Mouse (Mus musculus) left cerebral cortex, postnatal 25 days (tissue): ENCODE measurements around the gene Trpm4. TPM values are rescaled to one million over a fixed set of nuclear protein-coding genes. Genes with fewer than 3 reads are reported as not detected.
A peak's percentile ranks its signal among the peaks of the same experiment; 100 is the strongest.

Experiments
- DNase-seq, 2 experiments: peaks; one replicate each; pipeline ENCODE4 v3.0.0; 2022; ENCODE audit warnings: low spot score in 2 of 2, mixed read lengths in 1 of 2
- intact Hi-C: fragments of 180-260 bp; cut with DNase I; formaldehyde crosslinking; loops from one replicate; pipeline ENCODE4 v1.15.1; 2025
- total RNA-seq, 2 experiments: library from RNA; stranded (reverse); gene quantifications; 2 replicates each; pipeline ENCODE4 v1.2.3; 2021

The Trpm4 gene
- total RNA-seq, 2 experiments from 2014 or later = 13.2 to 24.9 TPM

DNA sequence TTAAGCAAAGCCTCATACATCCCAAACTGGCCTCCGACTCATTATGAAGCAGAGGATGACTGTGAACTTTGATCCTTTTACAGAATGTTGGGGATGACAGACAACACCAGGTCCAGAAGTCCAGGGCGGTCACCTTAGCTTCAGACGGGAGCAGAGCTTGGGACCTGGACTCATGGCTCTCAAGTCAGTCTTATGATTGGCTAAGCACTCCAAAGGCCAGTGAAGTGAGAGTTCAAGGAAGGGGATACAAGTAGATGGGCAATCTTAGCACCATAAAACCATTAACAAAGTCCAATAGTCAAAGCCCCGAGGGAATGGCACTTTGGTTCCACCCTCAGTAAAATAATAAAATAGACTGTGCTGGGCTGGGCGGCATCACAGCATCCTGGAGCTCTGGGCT is 10.5 kb downstream of the Trpm4 start:
- no peak for DNase-seq
- intact Hi-C loops = no loop called here

DNA sequence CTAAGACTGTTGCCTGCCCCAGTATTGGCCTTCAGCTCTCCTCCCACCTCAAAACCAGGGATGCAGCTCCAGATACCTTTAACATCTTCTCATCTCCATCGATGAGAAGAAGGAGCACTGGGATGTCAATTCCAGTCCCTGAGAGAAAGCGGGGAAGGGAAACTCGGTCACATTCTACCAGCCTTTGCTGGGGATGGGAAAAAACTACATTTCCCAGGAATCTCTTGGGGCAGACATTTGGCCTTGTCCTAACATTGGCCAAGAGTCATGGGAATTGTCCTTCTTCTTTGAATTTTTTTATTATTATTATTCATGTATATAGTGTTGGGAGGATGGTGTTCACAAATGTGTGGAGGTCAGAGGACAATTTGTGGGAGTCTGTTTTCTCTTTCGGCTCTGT is 11.3 kb downstream of the Trpm4 start:
- intact Hi-C loops = no loop called here
- no peak for DNase-seq

DNA sequence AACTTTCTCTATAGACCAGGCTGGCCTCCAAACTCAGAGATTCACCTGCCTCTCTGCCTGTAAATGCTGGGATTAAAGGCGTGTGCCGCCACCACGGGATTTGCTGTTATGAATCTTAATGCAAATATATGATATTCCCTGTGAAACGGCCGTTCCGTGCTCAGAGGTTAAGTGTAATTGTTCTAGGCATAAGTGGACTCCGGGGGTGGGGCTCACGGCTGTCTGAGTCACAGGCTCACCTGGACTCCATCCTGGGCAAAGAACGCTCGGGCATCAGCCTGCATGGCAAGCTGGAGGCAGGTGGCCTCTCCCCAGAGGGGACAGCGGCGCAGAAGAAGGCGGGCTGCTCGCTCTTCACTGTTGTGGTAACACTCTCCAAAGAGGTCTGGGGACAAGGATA is 17.0 kb downstream of the Trpm4 start:
- DNase-seq = no peak
- intact Hi-C loops = no loop called here

DNA sequence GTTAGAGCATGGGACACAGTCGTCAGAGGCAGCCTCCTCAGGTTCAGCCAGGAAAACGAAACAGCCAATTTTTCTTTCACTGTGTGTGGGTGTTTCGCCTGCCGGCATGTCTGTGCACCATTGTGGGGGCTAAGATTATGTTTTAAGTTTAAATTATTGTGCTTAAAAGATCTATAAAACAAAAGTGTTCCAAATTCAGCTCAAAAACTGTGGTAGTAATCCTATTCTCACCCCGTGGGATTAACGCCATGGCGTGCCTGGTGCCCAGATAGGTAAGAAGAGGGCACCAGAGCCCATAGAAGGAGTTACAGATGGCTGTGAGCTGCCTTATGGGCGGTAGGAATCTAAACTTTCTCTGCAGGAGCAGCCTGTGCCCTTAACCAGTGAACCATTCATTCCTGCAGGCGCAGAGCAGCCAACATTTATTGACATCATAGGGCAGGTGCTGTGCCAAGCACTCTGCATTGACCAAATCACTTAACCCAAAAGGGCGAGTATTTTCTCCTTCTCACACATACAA is 18.3 kb downstream of the Trpm4 start:
- intact Hi-C loops = no loop called here

DNA sequence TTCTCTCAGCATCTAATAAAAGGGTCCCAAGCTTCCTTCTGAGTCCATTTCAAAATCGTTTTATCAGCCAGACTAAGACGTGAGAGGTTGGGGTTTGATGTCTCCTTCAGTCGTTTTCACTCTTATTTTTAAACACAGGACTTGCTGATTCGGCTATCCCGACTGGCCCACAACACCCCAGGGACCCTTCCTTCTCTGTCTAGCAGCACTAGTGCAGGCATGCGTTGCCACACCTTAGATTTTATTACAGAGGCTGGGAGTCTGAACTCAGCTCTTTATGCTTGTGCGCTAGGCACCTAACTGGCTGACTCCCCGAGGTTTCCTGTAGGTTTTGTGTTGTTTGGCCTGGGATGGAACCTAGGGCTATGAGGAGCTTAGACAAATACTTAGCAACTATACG is 20.1 kb downstream of the Trpm4 start:
- intact Hi-C loops = no loop called here
- DNase-seq = no peak

More for the DNA sequence above, 18.3 kb downstream of the Trpm4 start:
- DNase-seq = peak; percentile 49 to 73

DNA sequence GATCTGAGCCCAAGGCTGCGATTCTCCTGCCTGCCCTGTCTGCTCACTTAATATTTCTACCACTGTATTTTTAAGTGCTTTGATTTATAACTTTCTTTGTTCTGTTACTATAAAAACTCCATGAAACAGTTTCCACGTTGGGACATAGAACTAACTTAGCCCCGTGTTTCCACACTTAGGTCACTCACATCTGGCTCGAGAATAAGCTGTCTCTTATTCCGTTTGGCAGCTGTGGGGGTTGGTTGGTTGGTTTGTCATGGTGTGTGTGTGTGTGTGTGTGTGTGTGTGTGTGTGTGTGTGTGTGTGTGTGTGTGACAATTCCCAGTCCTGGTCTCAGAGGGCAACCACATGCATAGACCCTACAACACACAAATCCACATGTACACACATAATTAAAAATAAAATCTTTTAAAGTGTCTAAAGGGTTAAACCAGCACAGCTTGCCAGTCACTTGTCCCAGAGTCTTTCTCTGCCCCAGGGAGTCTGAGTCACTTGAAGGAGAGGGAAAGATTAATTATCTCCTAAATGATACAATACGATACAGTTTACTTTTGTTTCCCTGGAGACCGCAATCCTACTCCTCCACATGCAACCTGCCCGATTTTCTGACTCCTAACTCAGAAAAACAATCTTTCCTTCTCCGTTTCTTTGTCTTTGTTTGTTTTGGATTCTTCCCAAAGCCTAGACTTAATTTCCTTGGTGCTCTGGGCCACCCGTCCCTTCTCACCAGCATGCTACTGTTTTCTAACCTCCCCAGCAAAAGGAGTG is 20.7 kb downstream of the Trpm4 start:
- intact Hi-C loops = no loop called here
- DNase-seq = no peak

DNA sequence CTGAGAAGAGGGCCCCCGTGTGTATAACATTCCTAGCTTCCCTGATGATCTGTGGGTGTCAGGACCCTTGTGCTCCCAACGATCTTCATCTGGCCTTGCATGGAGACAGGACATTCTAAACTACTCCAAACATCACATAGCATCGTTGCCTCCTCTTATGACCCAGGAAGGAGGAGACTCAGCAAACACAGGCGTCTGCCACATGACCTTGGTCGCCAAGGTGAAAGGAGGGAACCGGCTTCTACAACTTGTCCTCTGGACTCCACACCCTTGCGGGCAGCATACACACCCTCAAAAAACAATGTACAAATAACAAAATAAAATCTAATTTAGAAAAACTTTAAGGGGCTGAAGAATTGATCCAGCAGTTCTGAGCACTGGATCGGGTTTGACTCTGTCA is 21.6 kb downstream of the Trpm4 start:
- no peak for DNase-seq
- intact Hi-C loops = no loop called here

DNA sequence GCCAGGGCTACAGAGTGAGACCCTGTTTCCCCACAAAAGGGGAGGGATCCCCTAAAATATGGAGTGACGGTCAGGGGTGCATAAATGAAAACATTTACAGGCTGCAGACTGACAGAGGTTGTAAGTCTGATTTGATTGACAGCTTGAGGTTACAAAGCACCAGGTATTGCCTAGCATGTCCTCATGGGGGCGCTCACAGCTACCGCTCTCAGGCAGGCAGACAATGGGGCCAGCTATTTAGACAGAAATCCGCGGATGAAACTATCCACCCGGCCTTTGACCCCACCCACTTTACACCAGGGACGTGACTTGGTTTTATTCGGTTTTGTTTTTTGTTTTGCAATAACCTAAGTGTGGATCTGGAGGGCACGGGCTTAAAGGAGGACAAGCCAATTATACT is 24.1 kb downstream of the Trpm4 start:
- intact Hi-C loops = no loop called here
- DNase-seq = peak in 1 of 2 experiments; percentile 49

DNA sequence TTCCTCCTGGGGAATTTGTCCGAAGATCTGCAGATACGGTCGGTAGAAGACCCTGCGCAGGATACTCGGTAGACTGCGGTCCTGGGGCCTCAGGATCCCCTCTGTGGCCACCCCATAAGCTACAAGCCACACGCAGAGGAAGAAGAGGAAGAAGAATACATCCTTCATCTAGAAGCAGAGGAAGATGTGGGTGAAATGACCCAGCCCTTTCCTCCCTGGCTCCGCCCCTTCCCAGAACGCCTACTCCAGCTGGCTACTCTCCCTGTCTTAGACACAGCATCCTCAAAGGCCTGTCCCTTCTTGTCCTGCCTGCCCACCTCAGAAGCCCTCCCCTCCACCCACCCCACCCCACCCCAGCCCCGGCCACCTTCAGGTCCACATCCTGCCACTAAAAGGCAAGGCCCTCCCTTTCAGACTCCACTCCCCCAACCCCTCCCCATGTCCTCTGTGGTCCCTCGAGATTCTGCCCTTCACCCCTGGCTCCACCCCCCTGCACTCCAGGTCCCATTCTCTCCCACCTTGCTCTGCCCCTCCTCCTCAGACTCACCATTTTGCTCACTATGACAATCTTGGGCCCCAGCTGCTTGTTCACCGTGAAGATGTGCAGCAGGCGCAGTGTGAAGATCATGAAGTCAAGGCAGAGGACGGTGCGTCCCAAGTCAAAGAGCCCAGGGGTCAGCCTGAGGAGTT is 24.9 kb downstream of the Trpm4 start:
- intact Hi-C loops = no loop called here
- DNase-seq = no peak

DNA sequence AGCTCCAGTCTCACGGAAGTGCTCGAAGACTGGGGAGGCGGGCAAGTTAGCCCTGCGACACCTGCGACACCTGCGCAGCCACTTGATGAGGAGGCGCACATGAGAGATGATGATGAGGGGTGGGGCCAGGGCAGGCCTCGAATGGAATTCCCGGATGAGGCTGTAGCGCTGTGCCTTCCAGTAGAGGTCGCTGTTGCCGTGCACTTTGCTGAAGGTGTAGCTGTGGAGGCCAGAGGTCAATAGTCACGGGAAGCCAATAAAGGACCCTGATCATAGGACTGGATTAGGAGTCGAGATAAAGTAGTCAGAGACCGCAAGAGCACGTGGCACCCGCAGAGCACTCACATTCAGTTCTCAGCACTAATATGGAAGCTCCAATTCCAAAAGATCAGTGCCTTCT is 28.3 kb downstream of the Trpm4 start:
- intact Hi-C loops = no loop called here
- peak; percentile 60 to 66 for DNase-seq

DNA sequence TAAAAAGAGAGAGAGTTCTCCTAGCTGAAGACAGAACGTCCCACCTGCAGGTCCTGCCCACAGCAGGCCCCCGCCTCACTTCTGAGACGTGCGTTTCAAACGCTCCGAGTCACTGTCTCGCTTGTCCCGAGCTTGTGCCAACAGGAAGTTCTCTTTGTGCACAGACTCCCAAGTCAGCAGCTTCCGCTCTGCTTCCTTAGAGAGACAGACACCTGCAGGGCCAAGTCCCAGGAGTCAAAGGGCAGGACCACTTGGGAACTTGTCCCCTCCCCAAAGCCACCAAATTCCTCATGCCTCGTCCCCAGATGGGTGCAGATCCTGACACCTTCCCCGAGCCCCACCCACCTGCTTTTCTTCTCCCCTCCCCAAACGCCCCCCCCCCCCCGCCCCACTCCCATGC is 28.7 kb downstream of the Trpm4 start:
- no peak for DNase-seq
- intact Hi-C loops = no loop called here

DNA sequence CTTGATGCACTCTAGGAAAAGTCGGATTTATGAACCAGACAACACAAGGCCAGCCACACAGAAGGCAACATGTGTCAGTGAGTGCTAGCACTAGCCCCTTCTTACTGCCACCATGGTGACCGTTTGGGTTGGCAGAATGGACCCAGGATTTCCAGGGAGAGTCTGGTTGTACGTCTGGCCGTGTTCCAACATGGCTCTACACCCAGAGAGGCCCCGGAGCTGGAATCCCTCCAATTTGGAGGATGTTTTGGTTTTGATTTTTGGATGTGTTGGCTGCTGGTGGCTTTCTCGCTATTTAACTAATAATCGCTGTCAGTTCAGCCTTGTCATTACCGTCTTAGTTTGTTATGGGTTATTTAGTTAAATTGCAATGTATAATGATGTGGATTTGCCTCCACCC is 31.0 kb downstream of the Trpm4 start:
- intact Hi-C loops = no loop called here
- DNase-seq = no peak

DNA sequence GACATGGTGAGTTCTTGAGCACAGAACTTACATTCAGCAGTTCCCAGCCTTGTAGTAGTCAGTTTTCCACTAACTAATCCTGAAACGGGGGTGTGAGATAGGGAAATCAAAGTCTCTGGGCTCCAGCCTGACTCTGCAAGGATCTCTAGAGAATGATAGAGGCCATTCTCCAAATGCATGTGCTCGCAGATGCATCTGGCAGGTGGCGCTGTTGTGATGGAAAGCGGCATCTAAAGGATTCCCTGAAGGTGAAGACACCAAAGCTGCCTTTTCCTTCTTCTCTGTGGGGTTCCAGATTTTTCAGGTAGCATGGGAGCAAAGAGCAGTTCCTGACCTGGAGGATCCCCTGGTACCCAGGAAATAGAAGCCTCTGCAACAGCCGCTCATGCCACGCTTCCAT is 33.3 kb downstream of the Trpm4 start:
- intact Hi-C loops = loop anchor here (2.0 kb wide), 1 partner anchor 41 kb away; no protein-coding TSS in a partner anchor
- DNase-seq = peak; percentile 71 to 91

DNA sequence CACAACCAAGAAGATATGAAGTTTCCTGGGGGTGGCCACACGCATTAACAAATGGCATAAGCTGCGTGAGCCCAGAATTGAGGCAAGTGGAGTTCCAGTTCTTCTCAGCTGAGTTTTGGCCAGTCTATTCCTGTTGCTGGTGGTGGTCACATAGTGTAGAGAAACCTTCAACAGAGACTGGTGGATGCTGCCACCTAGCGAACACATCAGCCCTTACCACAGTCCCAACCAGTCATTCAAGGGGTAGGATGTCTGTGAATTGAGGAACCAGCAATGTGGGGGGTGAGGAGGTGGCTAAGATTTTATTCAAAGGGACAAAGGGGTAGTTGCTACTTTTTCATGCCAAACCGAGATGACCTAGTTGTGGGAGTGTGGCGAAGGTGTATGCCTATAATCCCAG is 33.8 kb downstream of the Trpm4 start:
- peak; percentile 78 to 93 for DNase-seq
- intact Hi-C loops = loop anchor here (1.0 to 2.0 kb wide), 2 partner anchors 41 to 137 kb away; no protein-coding TSS in a partner anchor

DNA sequence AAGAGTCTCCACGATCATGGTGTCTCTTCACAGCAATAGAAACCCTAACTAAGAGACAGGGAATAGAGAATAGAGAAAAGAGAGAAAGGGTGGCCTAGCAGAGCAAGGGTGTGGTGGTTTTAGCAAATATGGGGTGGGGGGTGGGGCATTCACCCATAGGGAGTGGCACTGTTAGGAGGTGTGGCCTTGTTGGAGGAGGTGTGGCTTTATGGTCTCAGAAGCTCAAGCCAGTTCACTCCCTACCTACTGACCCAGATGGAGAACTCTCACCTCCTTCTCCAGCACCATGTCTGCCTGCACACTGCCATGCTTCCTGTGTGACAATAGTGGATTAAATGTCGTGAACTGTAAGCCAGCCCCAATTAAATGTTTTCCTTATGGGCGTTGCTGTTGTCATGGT is 36.0 kb downstream of the Trpm4 start:
- no peak for DNase-seq
- intact Hi-C loops = no loop called here

DNA sequence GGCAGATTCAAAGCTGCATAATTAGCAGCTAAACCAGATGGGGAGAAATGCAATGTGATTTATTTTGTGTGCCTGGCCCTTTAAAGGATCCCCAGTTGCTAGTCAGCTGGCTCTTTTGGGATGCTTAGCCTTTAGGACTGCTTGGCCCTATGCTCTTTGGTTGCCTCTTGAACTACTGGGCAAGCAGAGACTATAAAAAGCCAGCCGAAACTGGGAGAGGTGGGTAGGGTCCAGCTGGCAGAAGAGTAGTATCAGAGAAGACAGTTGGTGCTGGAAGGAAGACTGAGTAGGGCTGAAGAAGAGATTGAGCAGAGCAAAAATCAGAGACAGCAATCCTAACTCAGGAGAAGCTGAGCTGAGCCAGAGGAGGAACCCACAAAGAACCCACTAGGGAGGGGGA is 37.0 kb downstream of the Trpm4 start:
- intact Hi-C loops = no loop called here
- DNase-seq = no peak

DNA sequence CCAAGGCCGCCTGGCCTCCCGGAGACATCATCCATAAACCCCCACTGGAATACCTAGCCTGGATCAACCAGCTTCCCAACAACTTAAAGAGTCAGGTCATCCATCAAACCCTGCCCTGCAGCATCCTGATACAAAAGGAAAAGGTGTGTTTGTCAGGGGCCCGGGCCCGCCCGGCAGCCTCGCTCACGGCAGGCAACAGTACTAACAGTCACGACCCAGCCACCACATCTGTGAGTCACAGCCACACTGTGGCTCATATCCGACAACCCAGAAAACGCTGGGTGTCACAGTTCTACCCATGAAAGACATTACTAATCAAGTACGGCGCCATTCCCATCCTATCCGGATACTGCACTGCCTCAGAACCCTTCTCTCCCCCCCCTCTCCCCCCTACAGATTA is 47.1 kb downstream of the Trpm4 start:
- intact Hi-C loops = no loop called here
- DNase-seq = no peak

DNA sequence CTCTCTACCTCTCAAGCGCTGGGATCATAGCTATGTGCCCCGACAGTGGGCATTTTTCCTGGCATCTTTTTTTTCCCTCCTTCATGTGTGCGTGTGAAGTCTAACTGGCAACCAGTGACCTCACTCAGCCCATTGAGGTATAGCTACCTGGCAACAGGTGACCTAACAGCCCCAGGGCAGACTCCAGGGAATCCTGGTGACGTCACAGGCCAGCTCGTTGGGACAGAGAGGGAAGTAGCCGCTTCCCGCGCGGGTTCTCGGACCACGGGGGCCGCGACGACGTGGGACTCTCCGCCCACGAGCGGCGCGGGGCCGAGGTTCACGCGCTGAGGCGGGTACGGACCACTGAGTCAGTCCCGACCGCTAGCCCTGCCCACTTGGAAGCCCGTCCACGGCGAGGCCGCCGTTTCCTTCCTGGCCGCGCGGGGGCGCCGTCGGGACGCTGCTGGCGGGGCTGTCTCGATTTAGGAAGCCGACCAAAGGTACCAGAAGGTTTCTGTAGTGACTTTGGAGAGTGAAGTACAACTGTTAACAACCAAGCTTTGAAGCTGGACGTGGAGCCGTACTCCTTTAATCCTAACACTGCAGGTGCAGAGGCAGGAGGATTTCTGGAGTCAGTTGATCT is 56.3 kb downstream of the Trpm4 start, which contains the start of gene Slc6a21:
Gene Slc6a21 (plus strand): TSS at position 378 of the 625 bp plus-strand sequence.
- DNase-seq = peak; percentile 67 to 69
- intact Hi-C loops = loop anchor here (1.0 kb wide), 1 partner anchor 44 kb away; no protein-coding TSS in a partner anchor

DNA sequence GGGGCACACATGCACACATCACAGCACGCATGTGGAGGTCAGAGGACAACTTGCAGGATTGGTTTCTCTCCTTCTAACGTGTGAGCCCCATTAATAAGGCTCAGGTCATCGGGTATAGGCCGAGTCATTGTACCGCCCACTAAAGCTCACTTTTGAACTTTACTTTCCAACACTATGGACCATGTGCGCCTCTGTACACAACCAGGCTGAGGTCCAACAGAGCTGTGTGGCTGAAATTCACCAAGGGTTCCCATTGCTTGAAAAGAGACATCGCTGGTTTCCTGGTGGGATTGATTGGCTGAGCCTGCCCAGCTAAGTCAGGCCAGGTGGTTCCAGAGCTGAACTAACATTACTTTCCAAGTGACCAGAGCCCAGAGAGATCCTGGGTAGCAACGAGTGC is 59.9 kb downstream of the Trpm4 start:
- DNase-seq = no peak
- intact Hi-C loops = no loop called here

DNA sequence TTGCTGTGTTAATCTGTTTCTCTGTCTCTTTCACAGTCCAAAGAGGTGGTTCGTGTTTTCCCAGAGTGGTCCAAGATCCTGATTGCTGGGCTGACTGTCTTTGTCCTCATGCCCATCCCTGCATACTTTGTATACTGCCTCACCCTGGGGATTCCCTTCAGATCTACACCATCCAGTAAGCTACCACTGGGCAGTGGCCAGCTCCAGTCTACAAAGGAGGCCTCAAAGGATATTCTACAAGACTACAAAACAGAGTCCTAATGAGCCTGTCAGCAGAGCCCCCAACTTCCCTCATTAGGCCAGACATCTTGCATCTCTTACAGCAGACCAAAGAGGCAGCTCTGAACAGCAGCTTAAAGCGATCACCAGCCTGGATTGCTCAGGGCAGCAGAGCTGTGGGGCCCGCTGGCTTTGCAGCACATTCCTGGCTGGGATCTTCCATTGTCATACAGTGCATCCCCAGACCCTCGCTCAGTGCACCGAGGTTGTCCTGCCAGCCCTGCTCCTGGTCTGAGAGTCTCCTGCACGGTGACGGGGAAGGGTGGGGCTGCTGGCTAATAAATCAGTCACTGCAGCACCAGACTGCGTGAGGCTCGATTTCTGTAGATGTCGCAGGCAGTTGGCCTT is 60.7 kb downstream of the Trpm4 start:
- no peak for DNase-seq
- intact Hi-C loops = no loop called here
